Mouse (Mus musculus) lung, postnatal 14 days (tissue): ENCODE measurements at regions not wholly inside any gene's neighbourhood (a gene's known extent, or its start where the extent isn't known, plus 50 kb on each side); places are given as distances from the start of the nearest gene placed in this dataset.
A peak's percentile ranks its signal among the peaks of the same experiment; 100 is the strongest.

Experiments used
- DNase-seq: peaks from one replicate; pipeline ENCODE4 v3.0.0; 2021

- no peak for DNase-seq
Measured at GRCm38 (mm10) chr9:100404426-100404825, 82.2 kb downstream of the Il20rb start.

GRCm38 (mm10) chr9:100400366-100400765, 86.2 kb downstream of the Il20rb start:
- peak; percentile 69 for DNase-seq

- no peak for DNase-seq
Measured at GRCm38 (mm10) chr9:100396340-100396910, 90.2 kb downstream of the Il20rb start.

- DNase-seq = peak; percentile 90
Measured at GRCm38 (mm10) chr9:100395711-100396110, 90.9 kb downstream of the Il20rb start.

- DNase-seq = no peak
Measured at GRCm38 (mm10) chr9:100394632-100395031, 92.0 kb downstream of the Il20rb start.

GRCm38 (mm10) chr9:100394166-100394565, 92.4 kb downstream of the Il20rb start:
- no peak for DNase-seq

GRCm38 (mm10) chr9:100392262-100392661, 94.3 kb downstream of the Il20rb start:
- no peak for DNase-seq

GRCm38 (mm10) chr9:100391566-100392213, 94.9 kb downstream of the Il20rb start:
- no peak for DNase-seq

- DNase-seq = no peak
Measured at GRCm38 (mm10) chr9:100388393-100388792, 98.2 kb downstream of the Il20rb start.

GRCm38 (mm10) chr9:100387171-100387685, 99.4 kb downstream of the Il20rb start:
- DNase-seq = no peak

GRCm38 (mm10) chr9:100382492-100382891, 104.1 kb downstream of the Il20rb start:
- peak; percentile 83 for DNase-seq

- no peak for DNase-seq
Measured at GRCm38 (mm10) chr9:100369921-100370320, 116.7 kb downstream of the Il20rb start.

GRCm38 (mm10) chr9:100366816-100367215, 119.8 kb downstream of the Il20rb start:
- no peak for DNase-seq

- DNase-seq = peak; percentile 42
Measured at GRCm38 (mm10) chr9:100359934-100360716, 126.5 kb downstream of the Il20rb start.

- no peak for DNase-seq
Measured at GRCm38 (mm10) chr9:100357553-100357952, 129.0 kb downstream of the Il20rb start.

GRCm38 (mm10) chr9:100340796-100341195, 145.8 kb downstream of the Il20rb start:
- DNase-seq = no peak

- no peak for DNase-seq
Measured at GRCm38 (mm10) chr9:100307765-100308164, 178.8 kb downstream of the Il20rb start.

- no peak for DNase-seq
Measured at GRCm38 (mm10) chr9:100307364-100307763, 179.2 kb downstream of the Il20rb start.

- no peak for DNase-seq
Measured at GRCm38 (mm10) chr9:100303762-100304161, 182.8 kb downstream of the Il20rb start.

- DNase-seq = peak; percentile 8
Measured at GRCm38 (mm10) chr9:100301613-100302012, 185.0 kb downstream of the Il20rb start.

- DNase-seq = no peak
Measured at GRCm38 (mm10) chr9:100277361-100277760, 209.2 kb downstream of the Il20rb start.

GRCm38 (mm10) chr9:100266528-100267387, 219.8 kb downstream of the Il20rb start:
- no peak for DNase-seq

GRCm38 (mm10) chr9:100252409-100252808, 234.2 kb downstream of the Il20rb start:
- DNase-seq = no peak
